Mouse (Mus musculus): ENCODE measurements at regions not wholly inside any gene's neighbourhood (a gene's known extent, or its start where the extent isn't known, plus 50 kb on each side); places are given as distances from the start of the nearest gene placed in this dataset. TPM values are rescaled to one million over a fixed set of nuclear protein-coding genes. Genes with fewer than 3 reads are reported as not detected.

GRCm38 (mm10) chr3:137801402-137802020 is 62.8 kb upstream of the H2afz start:
- H3K9me3 ChIP-seq = no peaks in the 10 kb centered on the region
- no peak for ATAC-seq (ENCODE audit: low read depth)
- no peaks in the 10 kb centered on the region for H3K27me3 ChIP-seq
- H3K9ac ChIP-seq = no peak overlapping the region
- H3K36me3 ChIP-seq = no peaks in the 10 kb centered on the region
- H3K4me2 ChIP-seq = no peak overlapping the region
- H3K4me1 ChIP-seq (replicated peaks) = no peaks in the 10 kb centered on the region
- 48% methylated on average over 6 of the region's 6 CpGs for WGBS
- no peak overlapping the region for H3K27ac ChIP-seq (replicated peaks)
- H3K4me3 ChIP-seq = no peak overlapping the region

GRCm38 (mm10) chr3:137807423-137807822 is 56.9 kb upstream of the H2afz start:
- 62% methylated on average over 1 of the region's 1 CpGs for WGBS
- Histone ChIP-seq H3K27me3 (no peaks in the 10 kb centered on the region), H3K4me1 (replicated peaks) (no peaks in the 10 kb centered on the region), H3K4me3 (no peak overlapping the region), H3K4me2 (no peak overlapping the region), H3K9ac (no peak overlapping the region), H3K36me3 (no peaks in the 10 kb centered on the region), H3K9me3 (no peaks in the 10 kb centered on the region), H3K27ac (replicated peaks) (no peak overlapping the region)
- no peak for ATAC-seq (ENCODE audit: low read depth)

- H3K27me3 ChIP-seq = no peaks in the 10 kb centered on the region
- H3K9ac ChIP-seq = no peak overlapping the region
- H3K27ac ChIP-seq (replicated peaks) = no peak overlapping the region
- no peak overlapping the region for H3K4me2 ChIP-seq
- no peaks in the 10 kb centered on the region for H3K36me3 ChIP-seq
- no peaks in the 10 kb centered on the region for H3K9me3 ChIP-seq
- no peaks in the 10 kb centered on the region for H3K4me1 ChIP-seq (replicated peaks)
- no peak for ATAC-seq (ENCODE audit: low read depth)
- no peak overlapping the region for H3K4me3 ChIP-seq
- 87% methylated on average over 5 of the region's 5 CpGs for WGBS
Measured at GRCm38 (mm10) chr3:137807913-137808684, 56.2 kb upstream of the H2afz start.

- H3K4me2 ChIP-seq = no peak overlapping the region
- 79% methylated on average over 3 of the region's 3 CpGs for WGBS
- ATAC-seq (ENCODE audit: low read depth) = no peak
Measured at GRCm38 (mm10) chr3:137810123-137810522, 54.2 kb upstream of the H2afz start.

More at GRCm38 (mm10) chr3:137810123-137810522, 54.2 kb upstream of the H2afz start:
- no peak overlapping the region for H3K9ac ChIP-seq
- no peaks in the 10 kb centered on the region for H3K36me3 ChIP-seq
- no peaks in the 10 kb centered on the region for H3K27me3 ChIP-seq
- H3K27ac ChIP-seq (replicated peaks) = no peak overlapping the region
- no peaks in the 10 kb centered on the region for H3K9me3 ChIP-seq
- no peaks in the 10 kb centered on the region for H3K4me1 ChIP-seq (replicated peaks)
- no peak overlapping the region for H3K4me3 ChIP-seq

Small RNA genes in the stretch of these regions (microRNA-seq; reads per million reads assigned to microRNA genes)
- gene Mir6380 = not detected

Measured in neural tube, embryonic 13.5 days (tissue).